Mouse (Mus musculus) layer of hippocampus, postnatal 36 days (tissue): ENCODE data around the gene Dnah17. TPM values are rescaled to one million over a fixed set of nuclear protein-coding genes. Genes with fewer than 3 reads are reported as not detected.

Source experiments
- DNase-seq, 2 experiments: peaks; one replicate each; pipeline ENCODE4 v3.0.0; 2022
- total RNA-seq, 2 experiments: library from RNA; stranded (reverse); gene quantifications; 2 replicates each; pipeline ENCODE4 v1.2.3; 2021

Gene Dnah17
- total RNA-seq, 2 experiments from 2014 or later: 0.03 to 0.07 TPM

DNA sequence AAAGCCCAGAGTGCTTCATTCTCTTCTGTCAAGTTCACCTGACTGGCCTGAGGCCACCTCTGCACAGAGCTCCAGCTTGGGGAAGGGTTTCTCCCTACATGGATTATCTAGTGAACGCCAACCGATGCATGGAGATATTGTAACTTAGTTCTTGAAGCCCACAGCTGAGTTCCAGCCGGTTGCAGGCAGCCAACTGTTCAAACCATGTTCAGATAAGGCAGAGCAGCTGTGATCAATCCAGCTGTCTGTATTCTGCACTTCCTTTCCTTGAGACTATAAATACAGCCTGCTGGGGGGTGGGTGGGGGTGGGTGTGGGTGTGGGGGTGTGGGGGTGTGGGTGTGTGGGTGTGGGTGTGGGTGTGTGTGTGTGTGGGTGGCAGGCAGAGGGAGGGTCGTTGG, 45.3 kb downstream of the Dnah17 start:
- DNase-seq: no peak

DNA sequence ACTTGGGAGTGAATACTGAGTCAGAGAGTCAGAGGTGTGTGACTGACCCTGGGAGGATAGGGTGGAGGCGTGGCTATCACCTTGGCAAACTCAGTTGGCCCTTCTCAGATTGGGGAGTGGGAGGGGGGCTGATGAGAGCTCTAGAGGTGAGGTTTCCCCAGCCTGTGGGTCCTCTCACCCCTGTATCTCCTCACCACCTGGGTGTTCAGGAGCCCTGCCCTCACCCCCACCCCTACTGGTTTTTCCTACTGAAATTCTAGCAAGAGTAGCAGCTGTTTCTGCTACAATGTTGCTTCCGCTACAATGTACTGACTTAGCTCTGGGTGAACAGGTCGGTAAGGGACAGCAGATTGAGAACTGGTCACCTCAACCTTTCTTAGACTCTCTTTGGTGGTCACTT, 46.2 kb downstream of the Dnah17 start:
- DNase-seq: no peak

DNA sequence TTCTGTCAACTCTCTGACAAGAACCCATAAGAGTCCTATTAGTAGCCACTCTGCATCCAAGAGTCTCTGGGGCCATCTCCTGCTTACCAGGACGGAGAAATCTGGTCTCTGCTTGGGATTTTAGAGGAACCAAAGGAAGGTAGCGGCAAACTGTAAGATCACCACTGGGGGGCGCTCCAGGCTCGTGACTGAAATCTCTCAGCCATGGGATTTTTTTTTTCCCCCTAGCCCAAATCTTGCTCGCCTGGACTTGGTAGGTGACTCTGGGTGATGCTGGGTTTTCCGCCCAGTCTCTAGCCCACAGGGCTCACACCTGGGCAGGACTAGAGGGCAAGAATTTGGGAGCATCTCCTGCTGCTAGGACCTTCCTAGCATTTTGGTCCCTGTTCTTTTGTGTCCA, 46.6 kb downstream of the Dnah17 start:
- peak; percentile 47 to 69 for DNase-seq

DNA sequence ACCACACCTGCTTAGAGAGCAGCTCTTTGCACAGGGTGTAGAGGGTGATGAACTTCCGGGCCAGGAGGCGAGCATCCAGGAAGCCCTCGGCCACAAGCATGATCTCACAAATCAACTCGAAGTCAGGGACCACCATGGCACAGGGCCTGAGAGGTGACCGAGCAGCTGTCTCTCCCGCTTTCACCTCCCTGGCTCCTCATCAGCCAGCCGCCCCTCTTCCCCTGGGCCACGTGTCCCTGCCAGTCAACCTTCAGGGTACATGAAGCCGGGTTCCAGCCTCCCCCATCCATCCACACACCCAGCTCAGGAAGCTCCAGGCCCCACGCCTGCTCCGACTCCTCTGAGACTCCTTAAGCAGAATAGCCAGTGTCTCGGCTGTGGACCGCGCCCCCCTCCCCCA, 48.1 kb downstream of the Dnah17 start:
- DNase-seq: no peak

DNA sequence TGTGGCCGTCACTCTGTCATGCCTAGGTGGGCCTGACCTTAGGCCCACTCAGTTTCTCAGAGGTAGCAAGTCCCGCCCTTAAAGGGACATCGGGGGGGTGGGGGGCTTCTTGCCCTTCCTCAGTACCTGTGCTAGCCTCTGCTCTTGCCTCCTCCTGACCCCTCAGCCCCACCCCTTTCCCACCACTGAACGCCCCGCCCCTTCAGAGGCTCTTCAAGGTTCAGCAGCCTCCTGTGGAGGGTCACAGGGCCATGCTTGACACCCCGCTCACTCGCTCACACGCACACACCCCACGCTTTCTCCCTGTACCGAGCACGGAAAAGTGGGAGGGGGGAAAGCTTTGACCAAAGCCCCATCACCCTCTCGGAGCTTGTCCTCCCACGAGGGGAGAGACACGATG, 50.7 kb downstream of the Dnah17 start:
- no peak for DNase-seq

DNA sequence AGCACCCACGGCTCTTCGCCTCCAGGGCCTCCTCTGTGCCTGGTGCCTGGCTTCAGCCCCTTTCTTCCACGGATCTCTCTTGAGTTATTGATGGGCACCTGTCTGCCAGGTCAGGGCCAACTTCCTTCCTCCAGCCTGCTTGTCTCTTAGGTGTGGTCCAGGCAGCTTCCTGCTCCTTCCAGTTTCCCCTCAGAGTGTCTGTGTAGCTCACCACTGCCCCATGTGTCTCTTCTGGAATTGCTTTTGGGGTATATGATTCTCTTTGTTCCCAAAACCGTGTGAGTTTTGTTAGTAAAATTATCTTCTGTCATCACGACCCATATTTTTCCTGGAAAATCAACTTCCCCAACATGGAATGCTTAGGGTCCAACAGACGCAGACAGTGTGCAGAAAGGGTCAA, 53.5 kb downstream of the Dnah17 start:
- DNase-seq: no peak

- no peak for DNase-seq
Observed at GRCm38 (mm10) chr11:118075035-118075522, 55.4 kb downstream of the Dnah17 start.

DNA sequence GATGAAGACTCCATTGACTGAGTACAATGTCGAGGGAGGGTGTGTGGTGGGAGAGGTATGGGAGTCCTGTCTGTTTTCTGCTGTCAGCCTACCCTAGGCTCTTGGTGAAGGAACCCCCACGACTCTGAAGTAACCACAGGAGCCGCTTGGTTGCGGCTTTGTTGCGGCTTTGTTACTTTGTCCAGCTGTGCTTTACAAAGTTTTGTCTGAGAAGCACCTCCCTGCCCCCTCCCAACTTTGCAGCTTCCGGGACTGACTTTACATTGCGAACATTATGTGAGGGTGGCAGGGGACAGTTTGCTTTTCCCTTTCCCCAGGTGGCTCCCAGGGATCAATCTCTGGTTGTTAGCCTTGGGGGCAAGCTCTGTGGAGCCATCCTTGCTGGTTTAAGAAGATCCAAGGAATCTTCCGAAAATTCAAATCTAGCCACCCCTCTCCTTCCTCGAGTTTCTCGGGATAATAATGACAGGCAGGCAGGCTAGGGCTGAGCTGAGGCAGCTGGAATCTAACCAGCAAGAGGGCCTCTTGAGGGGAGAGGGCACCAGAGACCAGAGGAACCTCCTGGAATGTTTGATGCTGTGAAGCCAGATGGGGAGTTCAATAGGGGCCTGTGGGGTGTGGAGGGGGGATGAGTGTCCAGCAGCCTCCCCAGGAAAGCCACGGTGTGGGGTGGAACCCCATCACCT, 59.1 kb downstream of the Dnah17 start:
- no peak for DNase-seq

GRCm38 (mm10) chr11:118068812-118069332, 61.6 kb downstream of the Dnah17 start:
- no peak for DNase-seq

- no peak for DNase-seq
Observed at GRCm38 (mm10) chr11:118067588-118067987, 62.8 kb downstream of the Dnah17 start.

DNA sequence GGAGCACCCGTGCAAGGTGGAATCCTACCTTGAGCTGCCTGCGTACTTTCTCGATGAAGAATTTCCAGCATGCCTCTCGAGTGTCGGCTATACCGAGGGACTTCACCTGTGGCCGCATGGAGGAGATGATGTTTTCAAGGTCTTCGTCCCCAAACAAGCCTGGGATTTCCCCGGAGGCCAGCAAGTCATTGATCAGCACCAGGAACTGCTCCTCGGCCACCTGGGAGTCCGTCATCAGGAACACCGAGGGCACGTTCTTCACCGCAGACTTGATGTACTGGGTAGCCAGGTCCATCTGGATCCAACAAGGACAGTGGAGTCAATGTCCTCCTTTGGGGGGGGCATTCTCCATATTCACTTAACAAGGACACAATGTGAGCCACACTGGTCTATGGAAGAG, 70.4 kb downstream of the Dnah17 start:
- DNase-seq: no peak

- DNase-seq: no peak
Observed at GRCm38 (mm10) chr11:118058872-118059271, 71.6 kb downstream of the Dnah17 start.

GRCm38 (mm10) chr11:118058367-118058766, 72.1 kb downstream of the Dnah17 start:
- DNase-seq: no peak

DNA sequence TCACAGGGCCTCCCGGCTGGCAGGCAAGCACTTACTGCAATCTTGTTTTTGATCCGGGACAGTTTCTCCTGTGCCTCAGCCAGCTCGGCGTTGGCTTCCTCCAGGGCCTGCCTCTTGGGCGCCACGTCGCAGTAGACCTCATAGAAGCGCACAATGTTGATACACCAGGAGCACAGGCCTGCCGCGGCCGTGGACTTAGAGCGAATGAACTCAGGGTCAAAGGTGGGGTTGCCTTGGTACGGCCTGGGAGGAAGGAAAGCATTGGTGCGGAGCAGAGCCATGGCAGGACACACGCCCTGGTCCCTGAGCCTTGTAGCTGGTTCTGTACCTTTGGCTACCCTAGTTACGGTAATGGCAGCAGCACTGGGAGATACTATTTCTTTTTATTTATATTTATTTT, 80.3 kb downstream of the Dnah17 start:
- DNase-seq: no peak

- no peak for DNase-seq
Observed at GRCm38 (mm10) chr11:118049641-118050040, 80.8 kb downstream of the Dnah17 start.

DNA sequence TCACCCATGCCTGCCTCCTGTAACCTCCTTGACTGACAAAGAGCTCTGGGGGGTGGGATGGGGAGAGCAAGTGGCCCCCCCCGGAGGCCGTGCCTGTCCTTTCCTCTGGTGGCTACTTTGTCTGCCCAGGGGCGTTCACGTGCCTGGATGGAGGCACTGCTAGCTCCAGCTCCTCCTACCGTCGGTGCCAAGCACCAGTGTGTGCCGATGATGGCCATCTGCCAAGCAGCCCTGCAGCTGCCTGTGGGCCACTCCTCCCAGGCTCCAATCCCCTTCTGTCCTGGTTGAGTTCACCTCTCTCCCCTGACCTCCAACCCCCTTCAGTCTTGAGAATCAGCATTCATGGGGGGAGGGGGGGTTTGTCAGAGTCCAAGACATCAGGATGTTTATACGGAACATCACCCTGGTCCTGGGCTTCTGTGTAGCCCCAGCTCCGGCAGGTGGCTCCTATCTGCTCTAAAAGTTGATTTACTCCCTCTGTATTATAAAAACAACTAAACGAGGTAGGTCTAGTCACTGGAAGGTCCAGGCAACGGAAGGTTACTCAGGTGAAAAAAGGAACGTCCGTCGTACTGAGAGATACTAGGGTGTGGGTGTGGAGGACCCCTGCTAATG, 87.0 kb downstream of the Dnah17 start:
- peak; percentile 63 to 67 for DNase-seq

DNA sequence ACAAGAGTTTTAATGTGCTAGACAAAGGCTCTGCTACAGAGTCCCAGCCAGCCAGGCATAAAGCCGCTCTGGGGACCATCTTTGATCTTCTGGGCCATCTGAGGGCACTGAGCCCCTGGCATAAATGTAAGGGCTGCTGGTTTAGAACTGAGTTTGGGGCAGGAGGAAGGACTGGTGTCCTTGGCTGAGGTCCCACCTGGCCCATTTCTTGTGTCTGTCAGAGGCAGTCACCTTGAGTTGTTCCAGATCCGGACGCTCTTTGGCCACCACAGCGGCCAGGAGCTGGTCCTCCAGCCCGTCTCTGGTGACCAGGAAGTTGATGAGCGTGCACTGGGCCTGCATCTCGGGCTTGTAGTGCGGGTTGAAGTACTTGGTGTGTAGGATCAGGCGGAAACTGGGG, 87.6 kb downstream of the Dnah17 start:
- DNase-seq: no peak

- DNase-seq: no peak
Observed at GRCm38 (mm10) chr11:118035068-118035467, 95.4 kb downstream of the Dnah17 start.

DNA sequence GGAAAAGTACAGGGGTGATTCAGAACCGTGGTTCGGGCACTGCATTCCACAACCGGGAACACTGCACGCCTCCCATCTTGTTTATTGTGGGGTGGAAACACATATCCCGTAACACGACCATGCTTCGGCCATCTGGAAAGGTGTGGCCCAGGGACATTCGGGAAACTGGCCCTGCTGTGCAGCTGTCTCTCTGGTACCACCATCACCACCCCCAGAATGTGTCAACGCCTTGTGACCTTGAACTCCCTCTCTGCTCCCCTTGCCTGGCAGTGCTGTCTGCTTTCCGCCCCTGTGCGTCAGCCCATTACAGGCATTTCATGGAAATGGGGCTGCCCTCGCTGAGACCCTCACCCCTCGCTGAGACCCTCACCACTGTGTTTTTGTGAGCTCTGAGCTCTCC, 96.0 kb downstream of the Dnah17 start:
- no peak for DNase-seq

GRCm38 (mm10) chr11:118031134-118031533, 99.3 kb downstream of the Dnah17 start:
- DNase-seq: no peak

DNA sequence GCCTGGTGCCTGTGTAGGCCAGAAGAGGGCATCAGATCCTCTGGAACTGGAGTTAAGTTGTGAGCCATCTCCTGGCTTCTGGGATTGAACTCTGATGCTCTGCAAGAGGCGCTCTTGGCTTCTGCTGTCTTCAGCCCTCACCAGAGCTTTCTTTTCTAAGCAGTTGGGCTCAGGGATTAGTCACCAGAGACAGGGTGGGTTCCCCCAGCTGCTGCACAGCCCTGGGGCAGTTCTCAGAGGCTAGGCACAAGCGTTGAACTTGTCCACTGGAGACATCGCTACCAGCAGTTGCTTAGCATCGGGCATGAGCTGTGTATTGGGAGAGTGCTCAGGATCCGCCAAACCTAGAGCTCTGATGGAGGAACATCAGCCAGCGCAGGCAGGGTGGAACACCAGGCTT, 101.3 kb downstream of the Dnah17 start:
- no peak for DNase-seq

- no peak for DNase-seq
Observed at GRCm38 (mm10) chr11:118024111-118024510, 106.3 kb downstream of the Dnah17 start.

DNA sequence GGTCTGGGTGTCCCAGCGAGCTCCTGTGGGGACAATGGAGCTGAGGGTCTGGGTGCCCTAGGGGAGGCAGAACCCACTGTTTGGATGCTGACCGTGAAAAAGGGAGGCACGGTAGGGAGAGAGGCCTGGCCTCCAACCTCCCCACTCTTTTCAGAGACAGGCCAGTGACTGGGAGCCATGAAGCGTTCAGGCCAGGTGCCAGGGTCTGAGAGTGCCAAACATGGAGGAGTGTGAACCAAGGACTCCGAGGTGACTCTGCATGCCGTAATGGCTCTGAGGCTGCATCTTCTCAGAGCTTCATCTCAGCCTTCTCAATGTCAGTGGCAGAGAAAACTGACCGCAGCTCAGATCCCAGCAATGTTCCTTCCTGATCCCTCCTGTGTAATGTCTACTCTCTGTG, 107.0 kb downstream of the Dnah17 start:
- no peak for DNase-seq

GRCm38 (mm10) chr11:118021806-118022205, 108.6 kb downstream of the Dnah17 start:
- peak; percentile 70 to 72 for DNase-seq
